Mouse (Mus musculus): ENCODE results near the gene Surf2.

Gene Surf2

GRCm38 (mm10) chr2:26914148-26914941 lies 1.8 kb upstream of the Surf2 start:
- no peak for DNase-seq (ENCODE audit: low read depth)

GRCm38 (mm10) chr2:26916738-26917137 lies 571 bp downstream of the Surf2 start:
- no peak for DNase-seq (ENCODE audit: low read depth)

GRCm38 (mm10) chr2:26919684-26920083 lies 3.5 kb downstream of the Surf2 start:
- no peak for DNase-seq (ENCODE audit: low read depth)

GRCm38 (mm10) chr2:26920190-26920855 lies 4.2 kb downstream of the Surf2 start:
- no peak for DNase-seq (ENCODE audit: low read depth)

GRCm38 (mm10) chr2:26921784-26922183 lies 5.6 kb downstream of the Surf2 start:
- DNase-seq (ENCODE audit: low read depth): no peak

GRCm38 (mm10) chr2:26927745-26928476 lies 11.7 kb downstream of the Surf2 start:
- DNase-seq (ENCODE audit: low read depth): no peak

GRCm38 (mm10) chr2:26930390-26930789 lies 14.2 kb downstream of the Surf2 start:
- peak; percentile 77 for DNase-seq (ENCODE audit: low read depth)

GRCm38 (mm10) chr2:26932473-26933303 lies 16.5 kb downstream of the Surf2 start:
- no peak for DNase-seq (ENCODE audit: low read depth)

- peak; percentile 89 for DNase-seq (ENCODE audit: low read depth)
Measured at GRCm38 (mm10) chr2:26933304-26934055, 17.3 kb downstream of the Surf2 start, which contains the start of the genes Surf4 and Stkld1. Gene Surf4 (minus strand): TSS chr2:26933928. Gene Stkld1 (plus strand): TSS chr2:26934047.

GRCm38 (mm10) chr2:26935286-26935685 lies 19.1 kb downstream of the Surf2 start:
- no peak for DNase-seq (ENCODE audit: low read depth)

- DNase-seq (ENCODE audit: low read depth): no peak
Measured at GRCm38 (mm10) chr2:26936425-26936824, 20.3 kb downstream of the Surf2 start.

- DNase-seq (ENCODE audit: low read depth): no peak
Measured at GRCm38 (mm10) chr2:26941539-26941938, 25.4 kb downstream of the Surf2 start.

- DNase-seq (ENCODE audit: low read depth): no peak
Measured at GRCm38 (mm10) chr2:26943253-26943652, 27.1 kb downstream of the Surf2 start.

- no peak for DNase-seq (ENCODE audit: low read depth)
Measured at GRCm38 (mm10) chr2:26950411-26950810, 34.2 kb downstream of the Surf2 start.

- DNase-seq (ENCODE audit: low read depth): no peak
Measured at GRCm38 (mm10) chr2:26951346-26951905, 35.3 kb downstream of the Surf2 start.

GRCm38 (mm10) chr2:26952193-26952592 lies 36.0 kb downstream of the Surf2 start:
- DNase-seq (ENCODE audit: low read depth): no peak

GRCm38 (mm10) chr2:26952866-26953265 lies 36.7 kb downstream of the Surf2 start:
- DNase-seq (ENCODE audit: low read depth): no peak

GRCm38 (mm10) chr2:26954735-26955395 lies 38.7 kb downstream of the Surf2 start:
- no peak for DNase-seq (ENCODE audit: low read depth)

GRCm38 (mm10) chr2:26956811-26957487 lies 40.8 kb downstream of the Surf2 start:
- no peak for DNase-seq (ENCODE audit: low read depth)

GRCm38 (mm10) chr2:26957488-26957859 lies 41.3 kb downstream of the Surf2 start:
- DNase-seq (ENCODE audit: low read depth): no peak

All from c-Kit-positive CD71-negative TER-119-negative erythroid progenitor cells, embryonic 14.5 days (primary cell).